Mouse (Mus musculus): Measurements from ENCODE around the gene Plekhs1.
"Not testable (repeated sequence)": the region's sequence is repeated elsewhere in the genome, so short reads cannot be mapped to it uniquely, and the experiment has no call there.

The Plekhs1 gene

DNA sequence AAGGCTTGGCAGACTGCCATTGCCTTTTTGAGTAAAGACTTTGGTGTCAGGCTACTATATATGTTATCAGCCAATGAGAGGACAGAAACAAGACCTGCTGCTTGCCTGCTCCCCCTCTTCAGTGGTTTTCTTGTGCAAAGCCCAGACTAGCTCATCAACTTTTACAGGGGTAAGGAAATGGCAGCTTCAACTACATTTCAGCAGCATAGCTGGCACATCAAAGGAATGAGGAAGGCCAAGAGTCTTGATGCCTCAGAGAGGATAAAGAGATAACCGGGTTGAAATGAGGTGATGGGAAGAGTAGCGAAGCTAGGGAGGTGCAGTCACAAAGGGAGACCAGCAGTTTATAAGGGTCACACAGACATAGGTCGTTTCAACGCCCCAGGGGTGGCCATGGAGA is 3.9 kb upstream of the Plekhs1 start:
- in situ Hi-C loops (cut with MboI, MseI) = no loop called here

DNA sequence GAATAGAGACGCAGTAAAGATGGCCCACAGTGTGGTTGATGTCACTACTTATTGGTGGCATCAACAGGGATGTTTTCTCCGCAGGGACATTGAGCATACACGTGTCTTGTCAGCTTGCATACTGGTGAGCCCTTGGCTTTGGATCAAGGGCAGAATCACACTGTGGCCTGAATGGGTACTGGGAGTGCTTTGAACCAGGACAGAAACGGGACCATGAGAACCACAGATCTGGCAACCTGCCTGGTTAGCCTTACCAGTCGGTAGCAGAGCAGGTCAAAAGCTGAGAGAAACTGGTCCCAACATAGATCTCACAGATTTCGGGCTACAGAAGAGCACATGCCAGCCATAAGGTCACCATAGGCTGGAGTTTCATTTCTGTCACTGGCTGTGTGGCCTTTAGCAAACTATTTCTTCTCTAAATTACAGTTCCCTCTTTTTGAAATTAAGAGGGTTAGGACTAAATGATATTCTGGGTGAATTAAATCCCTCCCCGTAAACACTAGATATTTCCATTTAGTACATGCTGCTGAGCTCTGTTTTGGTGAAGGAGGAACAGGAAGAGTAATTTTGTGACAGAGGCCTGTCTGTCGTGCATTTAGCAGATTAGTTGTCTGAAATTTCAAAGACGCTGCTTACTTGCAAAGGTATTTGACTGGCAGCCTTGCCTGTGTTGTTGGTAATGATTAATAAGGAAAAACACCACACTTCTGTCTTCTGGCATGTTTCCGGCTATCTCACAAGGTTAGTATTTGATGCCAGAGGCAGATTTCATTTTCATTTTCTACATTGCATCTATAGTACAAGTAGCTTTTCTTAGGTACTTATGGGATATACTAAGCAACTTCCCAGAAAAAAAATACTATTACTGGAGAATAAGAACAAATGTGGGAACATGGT is 2.0 kb upstream of the Plekhs1 start:
- in situ Hi-C loops (cut with MboI, MseI) = no loop called here

DNA sequence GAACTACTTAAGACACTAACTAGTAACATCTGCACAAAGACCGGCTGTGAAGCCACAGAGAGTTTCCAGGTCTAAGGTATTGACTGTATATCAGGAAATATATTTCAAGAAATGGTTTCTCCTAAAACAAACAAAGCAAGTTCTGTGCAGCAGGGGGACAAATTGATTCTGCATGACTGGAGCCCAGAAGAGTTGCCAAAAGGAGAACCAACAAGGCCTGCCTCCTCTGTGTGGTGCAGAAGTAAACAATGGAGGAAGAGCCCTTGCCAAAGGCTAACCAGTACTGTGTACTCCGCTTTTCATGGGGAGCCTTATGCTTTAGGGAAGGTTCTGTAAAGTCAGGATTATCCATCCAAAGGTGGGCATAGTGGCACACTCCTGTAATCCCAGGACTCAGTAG is 1.2 kb upstream of the Plekhs1 start:
- in situ Hi-C loops (cut with MboI, MseI) = no loop called here

DNA sequence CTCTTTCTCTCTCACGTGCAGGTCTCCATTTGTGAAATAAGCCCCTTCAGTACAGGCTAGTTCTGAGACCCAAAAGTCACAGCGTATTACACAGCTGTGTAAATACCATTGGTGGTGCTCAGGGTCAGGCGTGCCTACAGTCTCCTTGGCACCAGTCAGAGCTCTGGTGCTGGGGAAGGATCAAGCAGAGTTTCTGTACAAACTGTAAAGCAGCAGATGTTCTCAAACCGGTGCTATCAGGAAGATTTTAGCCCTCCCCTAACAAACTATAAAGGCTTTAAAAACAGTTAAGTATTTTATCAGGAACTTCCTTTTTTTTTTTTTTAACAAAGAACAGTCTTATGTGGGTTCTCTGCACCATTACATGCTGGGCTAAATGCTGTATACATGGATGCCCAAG is 1.3 kb downstream of the Plekhs1 start:
- in situ Hi-C loops (cut with MboI, MseI) = no loop called here

DNA sequence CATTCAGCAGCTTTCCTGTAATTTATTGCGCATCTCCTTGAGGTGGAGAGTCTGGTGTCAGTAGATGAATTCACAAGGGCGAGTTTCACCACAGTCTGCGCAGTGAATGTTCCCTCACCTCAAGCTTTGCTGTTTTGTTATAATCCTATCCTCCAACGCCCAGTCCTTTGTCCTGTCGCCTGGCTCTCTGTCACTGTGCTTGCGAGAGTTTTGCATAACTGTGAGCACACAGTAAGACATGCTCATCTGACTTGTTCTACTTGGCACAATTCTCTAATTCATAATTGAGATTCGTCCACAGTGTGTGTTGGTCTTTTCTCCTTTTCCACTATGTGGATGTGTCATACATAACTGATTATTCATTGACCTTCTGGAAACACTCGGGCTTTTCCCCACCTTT is 5.0 kb downstream of the Plekhs1 start:
- in situ Hi-C loops (cut with MboI, MseI) = no loop called here

DNA sequence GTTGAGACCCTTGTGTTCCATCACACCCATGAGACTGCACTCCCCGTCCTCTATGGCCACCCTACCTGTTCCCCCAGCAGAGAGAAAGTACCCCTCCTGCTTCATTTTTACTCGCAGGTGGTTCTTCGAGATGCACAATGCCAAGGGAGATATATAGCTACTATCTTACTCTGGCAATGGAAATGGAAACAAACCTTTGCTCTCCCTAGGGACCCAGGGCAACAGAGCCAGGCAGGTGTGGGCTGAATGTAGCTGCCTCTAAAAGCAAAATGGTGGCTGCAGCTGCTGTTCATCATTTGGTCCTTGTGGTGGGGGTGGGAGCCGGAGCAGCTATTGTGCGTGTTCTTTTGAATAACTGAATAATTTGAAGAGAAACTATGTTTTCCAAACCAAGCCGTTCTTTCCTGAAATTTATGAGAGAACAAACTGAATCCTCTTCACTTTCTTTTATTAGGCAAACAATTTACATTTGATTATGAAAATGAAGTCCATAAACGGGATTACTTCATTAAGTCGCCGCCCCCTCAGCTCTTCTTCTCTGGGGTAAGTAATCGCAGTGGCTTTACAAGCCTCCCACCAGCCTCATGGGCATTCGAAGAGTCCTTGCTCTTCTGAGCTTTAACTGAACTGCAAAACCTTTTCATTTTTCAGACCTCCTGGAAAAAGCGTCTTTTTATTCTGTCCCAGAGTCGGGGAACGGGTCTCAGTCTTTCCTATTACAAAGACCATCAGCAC is 9.0 kb downstream of the Plekhs1 start:
- in situ Hi-C loops (cut with MboI, MseI) = no loop called here

DNA sequence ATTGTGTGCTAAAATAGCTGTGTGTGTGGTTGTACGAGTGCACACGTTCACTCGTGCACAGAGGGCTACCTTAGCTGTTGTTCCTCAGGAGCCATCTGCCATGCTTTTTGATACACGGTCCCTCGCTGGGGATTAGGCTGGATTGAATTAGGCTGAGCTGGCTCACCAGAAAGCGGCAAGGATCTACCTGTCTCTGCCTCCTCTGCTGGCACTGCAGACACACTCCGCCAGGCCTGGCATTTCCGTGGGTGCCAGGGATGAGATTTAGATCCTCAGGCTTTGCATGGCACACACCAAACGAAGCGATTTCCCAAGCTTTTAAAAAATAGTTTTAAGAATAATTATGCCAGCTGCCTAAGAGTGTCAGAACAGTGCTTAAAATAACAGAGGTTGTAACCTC is 10.5 kb downstream of the Plekhs1 start:
- in situ Hi-C loops (cut with MboI, MseI) = no loop called here

DNA sequence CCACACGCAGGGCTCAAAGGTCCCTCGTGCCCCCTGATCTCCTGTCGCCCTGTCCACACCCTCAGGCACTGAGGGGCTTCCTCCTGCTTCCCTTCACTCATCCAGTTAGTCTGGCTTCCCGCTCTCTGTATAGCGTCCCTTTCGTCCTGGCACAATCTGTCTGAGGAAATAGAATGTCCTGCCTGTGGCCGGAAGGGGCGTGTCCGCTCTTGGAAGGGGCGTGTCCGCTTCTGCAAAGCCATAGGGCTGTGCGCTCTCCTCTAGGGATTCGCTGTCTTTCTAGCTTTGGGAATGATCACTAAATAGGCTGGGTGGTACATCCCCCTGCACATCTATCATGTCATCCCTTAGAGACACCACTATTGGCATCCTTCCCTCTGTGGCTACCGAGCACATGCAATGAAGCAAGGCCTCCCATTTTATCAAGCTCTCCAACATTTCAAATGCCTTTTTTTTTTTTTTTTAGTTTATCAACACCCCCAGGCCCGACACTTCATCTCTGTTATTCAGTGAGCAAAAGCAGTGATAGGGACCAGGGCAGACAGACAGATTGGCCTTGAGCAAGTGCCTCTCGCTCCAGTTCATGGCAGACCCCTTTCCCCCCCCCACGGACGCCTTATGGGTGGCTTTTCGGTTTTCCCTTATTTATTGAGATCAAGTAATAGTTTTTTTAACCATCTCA is 13.6 kb downstream of the Plekhs1 start:
- in situ Hi-C loops (cut with MboI, MseI) = no loop called here

DNA sequence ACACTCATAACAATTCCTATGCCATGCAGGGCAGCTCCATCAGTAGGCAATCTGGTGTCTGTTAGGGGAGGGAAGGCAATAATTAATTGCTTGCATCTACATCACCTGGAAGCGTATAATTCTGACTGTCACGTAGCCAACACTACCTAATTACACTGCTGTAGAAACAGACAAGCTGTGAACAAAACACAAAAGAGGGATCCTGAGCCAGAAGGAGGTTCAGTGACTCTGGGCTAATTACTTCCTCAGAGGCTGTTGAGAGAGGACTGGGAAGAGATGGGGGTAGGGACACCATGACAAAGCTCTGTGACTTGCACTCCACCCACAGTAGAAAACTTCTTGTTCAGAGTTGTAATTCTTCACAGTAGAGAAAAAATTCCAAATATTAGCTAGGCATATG is 15.1 kb downstream of the Plekhs1 start:
- in situ Hi-C loops (cut with MboI, MseI) = no loop called here

DNA sequence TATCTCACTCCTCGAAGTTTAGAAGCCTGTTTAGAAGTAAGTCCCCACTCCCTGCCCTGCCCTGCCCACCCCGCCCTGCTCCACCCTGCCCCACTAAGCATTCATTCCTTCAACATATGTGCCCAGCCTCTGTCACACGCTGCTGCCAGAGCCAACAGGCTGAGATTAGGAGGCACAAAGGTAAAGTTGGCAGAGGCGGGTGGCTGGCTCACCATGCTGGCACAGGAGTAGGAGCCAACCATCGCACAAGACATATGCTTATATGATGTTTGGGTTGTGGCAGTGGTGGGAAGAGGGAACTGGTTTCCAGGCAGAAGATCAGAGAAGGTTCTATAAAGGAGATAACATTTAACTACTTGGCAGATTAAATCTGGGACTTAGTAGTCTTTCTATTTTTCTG is 15.8 kb downstream of the Plekhs1 start:
- in situ Hi-C loops (cut with MboI, MseI) = no loop called here

DNA sequence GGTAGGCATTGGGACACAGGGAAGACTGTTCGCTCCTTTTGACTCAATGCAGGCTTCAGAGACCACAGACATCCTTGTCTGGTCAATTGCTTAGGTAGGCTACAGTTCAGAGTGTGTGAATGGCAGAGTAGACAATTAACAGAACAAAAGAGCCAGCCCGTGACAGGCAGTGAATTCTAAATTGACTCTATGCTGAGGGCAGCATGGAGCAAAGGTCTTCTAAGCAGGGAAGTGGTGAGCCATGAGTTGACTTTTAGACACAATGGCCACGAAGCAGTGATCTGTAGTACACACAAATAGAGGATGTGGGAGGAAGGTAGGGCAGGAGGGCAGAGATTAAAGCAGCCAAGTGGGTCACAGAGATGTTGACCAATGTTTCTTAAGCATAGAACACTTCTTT is 16.4 kb downstream of the Plekhs1 start:
- in situ Hi-C loops (cut with MboI, MseI) = no loop called here

DNA sequence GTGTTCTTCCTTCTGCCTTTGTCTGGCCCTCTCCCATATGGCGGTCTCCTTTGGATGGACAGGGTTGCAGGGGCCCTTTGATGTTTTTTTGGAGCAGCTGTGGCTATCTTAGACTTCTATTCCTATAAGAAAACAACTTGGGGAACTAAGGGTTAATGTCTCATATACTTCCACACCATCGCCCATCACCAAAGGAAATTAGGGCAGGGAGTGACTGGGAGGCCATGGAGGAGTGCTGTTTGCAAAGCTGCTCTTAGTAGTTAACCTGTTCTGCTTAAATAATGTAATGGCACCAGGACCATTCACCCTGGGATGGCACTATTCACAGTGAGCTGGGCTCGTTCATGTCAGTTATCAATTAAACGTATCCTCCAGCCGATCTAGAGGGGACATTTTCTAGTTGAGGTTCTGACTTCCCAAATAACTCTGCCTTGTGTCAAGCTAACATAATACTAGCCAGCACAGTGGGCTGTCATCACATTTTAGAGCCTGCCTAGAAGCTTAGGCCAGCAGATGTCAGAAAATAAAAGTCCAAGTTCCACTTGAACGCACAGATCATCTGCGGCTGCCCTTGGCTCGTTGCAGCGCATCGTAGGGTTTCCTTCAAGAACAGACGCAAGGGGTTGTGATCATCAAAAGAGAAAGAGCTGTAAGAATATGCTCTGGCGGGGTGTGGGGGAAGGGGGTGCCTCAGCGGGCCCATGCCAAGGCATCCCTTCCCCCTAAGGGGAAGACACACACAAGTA is 23.4 kb downstream of the Plekhs1 start:
- in situ Hi-C loops (cut with MboI, MseI) = no loop called here

DNA sequence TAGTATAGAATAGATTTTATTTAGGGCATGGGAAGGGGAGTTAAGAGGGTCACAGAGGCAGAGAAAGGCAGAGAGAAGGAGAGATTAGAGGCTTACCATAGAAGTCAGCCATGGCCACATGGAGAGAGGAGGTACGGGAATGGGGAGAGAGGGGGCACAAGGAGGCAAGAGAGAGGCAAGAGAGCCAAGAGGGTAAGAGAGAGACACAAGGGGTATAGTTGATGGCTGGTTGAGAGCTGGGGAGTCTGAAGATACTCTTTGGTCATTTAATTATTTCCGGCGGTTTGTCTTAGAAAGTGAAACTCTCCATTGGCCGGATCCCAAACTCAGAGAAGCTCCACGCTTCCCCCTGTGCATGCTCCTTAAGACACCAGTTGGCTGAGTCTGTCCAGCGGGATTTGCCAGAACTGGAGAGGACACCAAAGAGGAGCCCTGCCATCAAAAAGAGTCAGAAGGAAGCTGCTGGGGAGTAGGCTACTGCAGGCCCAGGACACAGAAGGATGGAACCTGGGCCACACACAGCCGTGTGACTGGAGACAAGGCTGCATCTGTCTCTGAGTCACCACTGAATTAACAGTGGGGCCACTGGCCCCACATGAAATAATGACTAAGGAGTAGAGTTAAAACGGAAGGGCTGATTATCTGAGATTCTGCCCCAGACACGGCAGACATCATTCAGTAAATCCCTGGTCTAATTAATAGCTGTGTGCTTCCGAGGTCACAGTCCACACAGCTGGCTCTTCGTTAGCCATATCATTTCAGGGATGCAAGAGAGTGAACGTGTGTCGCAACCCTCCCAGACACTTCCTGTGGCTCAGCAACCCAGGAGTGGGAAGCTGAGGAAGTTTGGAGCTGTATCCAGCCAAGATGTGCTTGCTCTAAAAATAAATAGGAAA is 24.2 kb downstream of the Plekhs1 start:
- in situ Hi-C loops (cut with MboI, MseI) = no loop called here

DNA sequence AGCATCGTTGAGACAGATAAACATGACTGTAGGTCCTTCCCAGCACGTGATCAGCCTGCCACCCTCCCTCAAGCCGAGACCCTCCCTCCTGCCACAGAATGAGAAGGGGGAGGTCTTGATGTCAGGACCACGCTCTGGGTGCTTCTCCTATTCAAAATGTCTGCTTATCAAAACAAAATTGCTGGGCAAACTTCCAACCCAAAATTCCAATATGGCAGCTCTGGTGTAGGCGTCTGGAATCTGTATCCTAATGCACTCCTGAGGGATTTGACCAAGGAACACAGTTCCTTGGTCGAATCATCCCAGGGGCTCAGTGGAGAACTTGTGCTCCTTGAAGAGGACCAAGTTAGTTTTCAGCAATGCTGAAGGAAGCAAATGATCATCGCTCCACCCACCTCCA is 25.5 kb downstream of the Plekhs1 start:
- in situ Hi-C loops (cut with MboI, MseI) = no loop called here

DNA sequence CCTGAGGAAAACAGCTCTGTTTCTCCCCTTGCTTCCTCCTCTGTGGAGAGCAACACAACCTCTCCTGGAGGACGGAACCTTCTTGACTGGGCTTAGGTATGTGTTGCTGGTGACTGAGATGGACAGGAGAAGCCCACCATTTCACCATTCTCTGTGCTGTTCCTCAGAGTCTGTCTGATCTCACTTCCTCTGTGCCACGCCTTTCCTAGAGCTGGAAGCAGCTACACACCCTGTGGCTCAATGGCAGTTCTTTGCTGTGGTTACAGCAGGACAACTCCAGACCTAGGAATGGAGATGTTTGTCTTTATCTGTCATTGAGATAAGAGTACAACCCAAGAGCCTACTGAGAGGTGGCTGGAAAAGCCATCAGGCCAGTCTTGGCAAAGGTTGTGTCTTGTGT is 25.9 kb downstream of the Plekhs1 start:
- in situ Hi-C loops (cut with MboI, MseI) = no loop called here

DNA sequence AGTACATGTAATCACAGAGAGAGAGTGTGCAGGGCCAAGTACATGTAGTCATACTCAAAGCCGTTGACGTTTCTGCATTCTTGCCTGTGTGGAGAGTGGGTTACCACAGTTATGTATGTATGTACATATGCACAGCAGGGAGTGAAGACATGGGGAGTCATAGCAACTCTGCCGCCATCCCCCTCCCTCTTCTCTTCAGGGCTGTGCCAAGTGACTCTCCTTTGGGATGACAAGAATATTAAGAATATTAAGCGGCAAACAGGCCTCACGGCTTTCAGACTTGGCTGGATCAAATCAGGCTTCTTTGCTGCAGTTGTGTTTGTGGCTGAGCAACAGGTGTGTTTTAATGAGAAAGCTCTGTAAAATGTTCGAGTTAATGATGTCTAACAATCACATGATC is 28.2 kb downstream of the Plekhs1 start:
- in situ Hi-C loops (cut with MboI, MseI) = no loop called here

DNA sequence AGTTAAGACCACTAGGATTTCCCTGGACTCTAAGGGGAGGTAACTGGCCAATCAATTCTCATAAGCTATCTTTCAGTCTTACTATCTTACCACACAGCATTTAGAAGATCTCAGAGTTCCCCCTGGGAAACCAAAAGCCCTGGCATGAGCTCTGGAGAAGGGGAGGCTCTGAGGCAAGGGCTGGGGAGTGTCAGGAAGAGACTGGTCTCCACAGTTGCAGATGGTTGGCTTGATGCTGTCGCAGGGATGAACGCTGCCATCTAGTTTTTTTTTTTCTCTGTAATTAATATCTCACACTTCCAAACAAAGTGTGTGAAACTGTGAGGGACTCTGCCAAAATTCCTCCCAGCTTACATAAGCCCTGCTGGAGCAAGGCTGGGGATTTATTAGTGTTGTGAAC is 32.7 kb downstream of the Plekhs1 start:
- in situ Hi-C loops (cut with MboI, MseI) = not testable (repeated sequence)

DNA sequence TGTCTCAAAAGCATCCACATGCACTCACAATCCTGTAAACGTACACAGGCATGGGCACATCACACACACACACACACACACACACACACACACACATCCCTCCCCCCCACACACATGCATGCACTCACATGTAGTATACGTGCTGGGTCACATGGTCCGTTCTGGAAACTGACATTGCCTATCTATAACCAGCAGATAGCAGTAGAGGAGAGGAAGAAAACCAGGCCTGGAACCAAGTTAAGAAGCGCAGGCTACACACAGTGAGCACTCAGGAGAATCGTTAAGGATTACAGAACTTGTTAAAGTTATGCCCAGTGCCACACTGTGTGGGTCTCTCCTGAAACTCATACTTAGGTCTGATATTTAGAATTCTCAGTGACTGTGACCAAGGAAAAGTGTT is 41.6 kb downstream of the Plekhs1 start:
- in situ Hi-C loops (cut with MboI, MseI) = not testable (repeated sequence)

DNA sequence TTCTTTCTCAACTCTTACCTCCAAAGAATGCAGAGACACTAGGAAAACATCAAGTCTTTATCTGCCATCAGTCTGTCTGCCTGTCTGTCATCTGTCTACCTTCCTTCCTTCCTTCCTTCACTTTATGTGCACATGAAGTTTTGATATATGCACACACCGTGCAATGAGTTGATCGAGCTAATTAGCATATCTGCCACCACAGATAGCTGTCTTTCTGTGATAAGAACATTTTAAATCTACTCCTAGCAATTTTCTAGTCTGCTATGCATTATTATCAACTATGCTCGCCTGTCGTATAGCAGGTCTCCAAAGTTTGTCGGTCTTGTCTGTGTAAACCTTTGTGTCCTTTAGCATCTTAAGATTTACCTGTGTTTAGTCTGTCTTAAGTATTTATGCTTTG is 42.1 kb downstream of the Plekhs1 start:
- in situ Hi-C loops (cut with MboI, MseI) = not testable (repeated sequence)

DNA sequence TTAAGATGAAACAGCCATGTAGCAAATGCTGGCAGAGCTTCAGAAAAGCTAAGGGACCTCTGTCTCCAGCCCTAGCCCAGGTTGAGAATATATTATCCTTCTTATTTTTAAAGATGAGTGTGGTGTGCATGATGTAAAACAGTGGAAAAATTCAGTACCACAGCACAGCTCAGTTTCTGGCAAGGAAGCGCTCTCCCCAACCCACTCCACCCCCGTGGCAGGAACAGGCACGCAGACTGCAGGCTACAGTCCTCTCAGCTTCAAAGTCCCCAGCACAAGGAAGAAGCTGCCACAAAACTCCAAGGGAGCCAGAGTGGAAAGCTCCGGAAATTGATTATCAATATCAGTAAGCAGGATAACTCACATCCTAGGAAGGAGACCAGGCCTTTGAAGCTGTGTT is 49.8 kb downstream of the Plekhs1 start:
- in situ Hi-C loops (cut with MboI, MseI) = not testable (repeated sequence)

DNA sequence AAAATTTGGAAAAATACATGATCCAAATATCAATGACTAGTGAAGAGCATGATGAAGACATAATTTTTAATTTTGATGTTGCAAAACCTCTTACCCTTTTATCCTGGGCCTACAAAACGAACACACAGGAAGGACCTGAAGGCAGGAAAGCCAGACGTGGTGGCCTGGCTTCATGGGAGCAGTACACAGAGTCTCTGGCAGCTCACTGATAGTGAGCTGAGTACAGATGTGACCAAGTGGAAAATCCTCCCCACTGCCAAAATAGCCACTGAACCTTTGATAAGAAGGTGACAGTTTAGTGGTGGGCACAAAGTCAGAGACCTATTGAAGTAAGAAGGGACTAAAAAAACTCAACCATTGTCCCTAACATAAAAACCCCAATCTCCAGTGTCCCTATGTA is 52.1 kb downstream of the Plekhs1 start:
- in situ Hi-C loops (cut with MboI, MseI) = not testable (repeated sequence)
